Mouse (Mus musculus) ovary, postnatal 10 days (tissue): ENCODE measurements around the gene Gpr161.

ENCODE experiments used
- DNase-seq: peaks from one replicate; pipeline ENCODE4 v3.0.0; 2022; ENCODE audit warnings: low spot score

The Gpr161 gene

GRCm38 (mm10) chr1:165295489-165295888, at the start of gene Gpr161:
Gpr161 (plus strand) TSS chr1:165295789.
- DNase-seq: no peak

- no peak for DNase-seq
These were observed 49.0 kb upstream of the Gpr161 start for GRCm38 (mm10) chr1:165246587-165246986.

- no peak for DNase-seq
These were observed 48.5 kb upstream of the Gpr161 start for GRCm38 (mm10) chr1:165247085-165247484.

GRCm38 (mm10) chr1:165247788-165248187, 47.8 kb upstream of the Gpr161 start:
- no peak for DNase-seq

GRCm38 (mm10) chr1:165248842-165249241, 46.7 kb upstream of the Gpr161 start:
- DNase-seq: no peak

- DNase-seq: no peak
These were observed 45.0 kb upstream of the Gpr161 start for GRCm38 (mm10) chr1:165250546-165250945.

GRCm38 (mm10) chr1:165252027-165252671, 43.4 kb upstream of the Gpr161 start:
- DNase-seq: peak; percentile 27

- no peak for DNase-seq
These were observed 20.6 kb upstream of the Gpr161 start for GRCm38 (mm10) chr1:165274946-165275345.

- DNase-seq: no peak
These were observed 14.8 kb upstream of the Gpr161 start for GRCm38 (mm10) chr1:165280741-165281140.

- peak; percentile 65 for DNase-seq
These were observed 14.0 kb upstream of the Gpr161 start for GRCm38 (mm10) chr1:165281351-165282221.

- no peak for DNase-seq
These were observed 13.2 kb upstream of the Gpr161 start for GRCm38 (mm10) chr1:165282222-165282966.

- no peak for DNase-seq
These were observed 12.6 kb upstream of the Gpr161 start for GRCm38 (mm10) chr1:165282967-165283345.

- DNase-seq: no peak
These were observed 11.5 kb upstream of the Gpr161 start for GRCm38 (mm10) chr1:165284096-165284495.

- DNase-seq: no peak
These were observed 7.4 kb upstream of the Gpr161 start for GRCm38 (mm10) chr1:165288165-165288564.

GRCm38 (mm10) chr1:165289831-165290230, 5.8 kb upstream of the Gpr161 start:
- no peak for DNase-seq

GRCm38 (mm10) chr1:165291606-165292005, 4.0 kb upstream of the Gpr161 start:
- DNase-seq: no peak

- no peak for DNase-seq
These were observed 5.5 kb downstream of the Gpr161 start for GRCm38 (mm10) chr1:165301108-165301507.

- DNase-seq: no peak
These were observed 6.0 kb downstream of the Gpr161 start for GRCm38 (mm10) chr1:165301567-165301966.

- no peak for DNase-seq
These were observed 7.0 kb downstream of the Gpr161 start for GRCm38 (mm10) chr1:165302455-165303208.

- DNase-seq: no peak
These were observed 7.6 kb downstream of the Gpr161 start for GRCm38 (mm10) chr1:165303209-165303608.

GRCm38 (mm10) chr1:165304341-165304740, 8.8 kb downstream of the Gpr161 start:
- no peak for DNase-seq

GRCm38 (mm10) chr1:165308180-165308579, 12.6 kb downstream of the Gpr161 start:
- DNase-seq: no peak
